Mouse (Mus musculus): ENCODE data around the gene Rimbp2. TPM values are rescaled to one million over a fixed set of nuclear protein-coding genes. Genes with fewer than 3 reads are reported as not detected.

The Rimbp2 gene
- polyA plus RNA-seq, 1 experiment from 2014 or later = 0.17 TPM

- Histone ChIP-seq H3K9me3 (replicated peaks) (no peaks in the 10 kb centered on the region), H3K4me2 (replicated peaks) (no peak overlapping the region), H3K36me3 (no peaks in the 10 kb centered on the region), H3K27me3 (no peaks in the 10 kb centered on the region), H3K9ac (no peak overlapping the region), H3K27ac (replicated peaks) (no peak overlapping the region), H3K4me1 (no peaks in the 10 kb centered on the region), H3K4me3 (replicated peaks) (no peak overlapping the region)
- no peak for ATAC-seq (ENCODE audit: insufficient number of reproducible peaks, low FRiP score, low TSS enrichment, low read depth)
- WGBS = 68% methylated on average over 5 of the region's 5 CpGs
These were observed 69.0 kb downstream of the Rimbp2 start for GRCm38 (mm10) chr5:128884320-128884719.

GRCm38 (mm10) chr5:128879092-128879491 lies 74.2 kb downstream of the Rimbp2 start:
- Histone ChIP-seq H3K4me3 (replicated peaks) (no peak overlapping the region), H3K36me3 (no peaks in the 10 kb centered on the region), H3K27ac (replicated peaks) (no peak overlapping the region), H3K4me1 (no peaks in the 10 kb centered on the region), H3K27me3 (peaks cover 3% of the 10 kb centered on the region; the same call in 1 of the 2 replicates), H3K9ac (no peak overlapping the region), H3K4me2 (replicated peaks) (no peak overlapping the region), H3K9me3 (replicated peaks) (no peaks in the 10 kb centered on the region)
- WGBS = 9% methylated on average over 3 of the region's 3 CpGs
- ATAC-seq (ENCODE audit: insufficient number of reproducible peaks, low FRiP score, low TSS enrichment, low read depth) = no peak

DNA sequence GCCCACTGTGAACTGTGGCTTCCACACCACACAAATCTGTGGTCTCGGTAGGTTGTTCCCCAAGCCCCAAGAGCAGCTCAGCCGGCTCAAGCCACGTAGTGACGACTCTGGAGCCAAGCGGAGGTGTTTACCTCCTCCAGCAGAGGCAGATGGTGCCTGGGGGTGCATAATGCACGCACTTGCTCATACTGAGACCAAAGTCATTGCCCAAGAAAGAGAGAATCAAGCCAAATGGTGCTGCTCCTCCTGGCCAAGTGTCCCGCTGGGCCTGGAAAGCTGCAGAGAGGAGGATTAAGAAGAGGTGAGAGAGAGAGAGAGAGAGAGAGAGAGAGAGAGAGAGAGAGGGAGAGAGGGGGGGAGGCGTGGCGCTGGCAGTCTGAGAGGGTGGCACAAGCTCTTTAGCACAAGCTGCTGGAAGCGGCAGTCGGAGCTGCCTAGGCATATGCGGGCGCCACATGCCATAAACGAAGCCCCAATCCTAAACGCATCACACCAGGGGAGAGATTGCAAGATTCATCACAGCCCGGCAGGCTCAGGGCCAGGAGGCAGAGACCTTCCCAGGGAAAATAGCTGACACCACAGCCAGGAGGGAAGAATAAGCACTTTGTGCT lies 75.8 kb downstream of the Rimbp2 start:
- H3K27me3 ChIP-seq = peaks cover 3% of the 10 kb centered on the region; the same call in 1 of the 2 replicates
- WGBS = 31% methylated on average over 16 of the region's 16 CpGs
- no peaks in the 10 kb centered on the region for H3K9me3 ChIP-seq (replicated peaks)
- no peak for ATAC-seq (ENCODE audit: insufficient number of reproducible peaks, low FRiP score, low TSS enrichment, low read depth)
- no peak overlapping the region for H3K4me2 ChIP-seq (replicated peaks)
- H3K36me3 ChIP-seq = no peaks in the 10 kb centered on the region
- H3K27ac ChIP-seq (replicated peaks) = no peak overlapping the region
- no peaks in the 10 kb centered on the region for H3K4me1 ChIP-seq
- H3K4me3 ChIP-seq (replicated peaks) = no peak overlapping the region
- H3K9ac ChIP-seq = no peak overlapping the region

DNA sequence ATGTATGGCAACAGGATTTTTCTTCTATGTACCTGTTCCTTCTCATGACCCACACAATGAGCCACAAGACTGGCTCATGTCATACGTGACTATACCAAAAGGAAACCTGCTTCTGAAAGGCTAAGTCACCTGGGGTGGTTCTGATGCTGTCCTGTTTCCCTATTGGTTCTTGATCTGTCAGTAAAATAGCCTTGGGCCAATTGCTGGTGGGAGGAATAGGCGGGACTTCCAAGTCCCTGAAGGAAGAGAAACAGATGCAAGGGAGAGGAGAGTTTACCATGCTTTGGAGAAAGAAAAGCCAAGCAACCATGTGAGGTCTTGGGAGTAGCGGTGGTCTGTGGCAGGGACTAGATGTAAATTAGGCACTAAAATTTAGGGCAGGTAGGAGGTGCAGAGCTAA lies 81.6 kb downstream of the Rimbp2 start:
- ATAC-seq (ENCODE audit: insufficient number of reproducible peaks, low FRiP score, low TSS enrichment, low read depth) = no peak
- Histone ChIP-seq H3K9me3 (replicated peaks) (no peaks in the 10 kb centered on the region), H3K9ac (no peak overlapping the region), H3K4me3 (replicated peaks) (no peak overlapping the region), H3K36me3 (no peaks in the 10 kb centered on the region), H3K4me2 (replicated peaks) (no peak overlapping the region), H3K27ac (replicated peaks) (no peak overlapping the region), H3K4me1 (no peaks in the 10 kb centered on the region), H3K27me3 (no peaks in the 10 kb centered on the region)
- 54% methylated on average over 3 of the region's 3 CpGs for whole genome bisulfite sequencing

DNA sequence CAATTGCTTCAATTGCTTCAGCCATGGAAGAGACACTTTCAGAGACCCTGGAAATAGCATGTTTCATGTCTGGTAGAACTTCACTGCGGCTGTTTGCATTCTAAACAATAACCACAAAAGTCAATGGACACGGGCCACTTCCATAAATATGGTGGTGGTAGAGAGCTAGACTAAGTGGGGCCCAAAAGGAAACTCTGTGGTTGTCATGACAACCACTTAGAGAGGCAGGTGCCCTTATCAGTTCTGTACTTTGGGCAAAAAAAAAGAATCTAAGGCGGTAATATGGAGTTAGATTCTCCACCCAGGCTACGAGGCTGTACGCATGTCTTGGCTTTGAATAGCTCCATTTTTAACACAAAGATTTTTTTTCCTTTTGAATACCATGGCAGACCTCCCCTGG lies 86.5 kb downstream of the Rimbp2 start:
- Histone ChIP-seq H3K27me3 (no peaks in the 10 kb centered on the region), H3K36me3 (no peaks in the 10 kb centered on the region), H3K4me1 (no peaks in the 10 kb centered on the region), H3K9ac (no peak overlapping the region), H3K4me2 (replicated peaks) (no peak overlapping the region), H3K9me3 (replicated peaks) (no peaks in the 10 kb centered on the region), H3K4me3 (replicated peaks) (no peak overlapping the region), H3K27ac (replicated peaks) (no peak overlapping the region)
- ATAC-seq (ENCODE audit: insufficient number of reproducible peaks, low FRiP score, low TSS enrichment, low read depth) = no peak
- 84% methylated on average over 5 of the region's 5 CpGs for WGBS

DNA sequence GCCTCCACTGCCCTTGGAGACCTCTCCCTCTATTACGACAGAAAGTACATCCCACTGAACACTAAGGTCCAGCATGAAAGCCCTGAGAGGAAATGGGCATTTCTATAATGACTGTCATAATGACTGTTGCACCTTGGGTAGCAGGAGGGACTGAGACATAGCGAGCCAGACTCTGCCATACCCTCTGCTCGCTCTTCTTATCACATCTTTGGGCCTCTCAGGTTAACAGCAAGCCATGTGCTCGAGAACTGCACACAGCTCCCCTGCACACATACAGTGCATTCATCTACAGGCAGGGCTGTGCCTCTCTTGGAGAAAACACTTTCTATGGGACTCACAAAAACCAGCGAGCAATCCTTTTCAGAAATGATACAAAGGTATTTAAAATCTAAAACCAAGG lies 87.0 kb downstream of the Rimbp2 start:
- Histone ChIP-seq H3K4me3 (replicated peaks) (no peak overlapping the region), H3K27ac (replicated peaks) (no peak overlapping the region), H3K27me3 (no peaks in the 10 kb centered on the region), H3K4me1 (no peaks in the 10 kb centered on the region), H3K9me3 (replicated peaks) (no peaks in the 10 kb centered on the region), H3K9ac (no peak overlapping the region), H3K36me3 (no peaks in the 10 kb centered on the region), H3K4me2 (replicated peaks) (no peak overlapping the region)
- no peak for ATAC-seq (ENCODE audit: insufficient number of reproducible peaks, low FRiP score, low TSS enrichment, low read depth)
- WGBS = 75% methylated on average over 5 of the region's 5 CpGs

- H3K36me3 ChIP-seq = no peaks in the 10 kb centered on the region
- no peak for ATAC-seq (ENCODE audit: insufficient number of reproducible peaks, low FRiP score, low TSS enrichment, low read depth)
- no peaks in the 10 kb centered on the region for H3K9me3 ChIP-seq (replicated peaks)
- H3K27ac ChIP-seq (replicated peaks) = no peak overlapping the region
- no peak overlapping the region for H3K9ac ChIP-seq
- no peaks in the 10 kb centered on the region for H3K4me1 ChIP-seq
- no peak overlapping the region for H3K4me2 ChIP-seq (replicated peaks)
- 45% methylated on average over 6 of the region's 6 CpGs for WGBS
- H3K4me3 ChIP-seq (replicated peaks) = no peak overlapping the region
- no peaks in the 10 kb centered on the region for H3K27me3 ChIP-seq
These were observed 89.8 kb downstream of the Rimbp2 start for GRCm38 (mm10) chr5:128863497-128863896.

DNA sequence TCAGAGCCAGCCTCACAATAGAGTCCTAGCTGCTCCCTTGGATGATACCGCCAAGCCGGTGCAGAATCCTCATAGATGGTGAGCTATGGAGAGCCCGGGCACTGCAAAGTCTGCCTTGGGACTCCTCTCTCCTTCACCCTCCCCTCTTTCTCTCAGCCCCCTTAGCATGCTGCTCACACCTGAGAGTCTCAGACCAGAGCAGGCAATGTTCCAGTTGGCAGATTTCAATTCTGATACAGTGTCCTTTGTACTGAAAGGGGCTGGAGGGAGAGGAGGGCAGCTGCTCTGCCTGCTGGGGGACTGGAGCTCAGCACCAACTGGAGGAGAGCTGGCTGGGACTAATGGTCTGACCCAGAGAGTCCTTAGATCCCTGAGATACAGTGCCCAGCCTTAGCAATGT lies 92.4 kb downstream of the Rimbp2 start:
- no peaks in the 10 kb centered on the region for H3K4me1 ChIP-seq
- ATAC-seq (ENCODE audit: insufficient number of reproducible peaks, low FRiP score, low TSS enrichment, low read depth) = no peak
- H3K27ac ChIP-seq (replicated peaks) = no peak overlapping the region
- H3K9ac ChIP-seq = no peak overlapping the region
- H3K9me3 ChIP-seq (replicated peaks) = no peaks in the 10 kb centered on the region
- H3K27me3 ChIP-seq = no peaks in the 10 kb centered on the region
- 86% methylated on average over 3 of the region's 3 CpGs for whole genome bisulfite sequencing
- no peak overlapping the region for H3K4me3 ChIP-seq (replicated peaks)
- no peaks in the 10 kb centered on the region for H3K36me3 ChIP-seq
- H3K4me2 ChIP-seq (replicated peaks) = no peak overlapping the region

- no peak overlapping the region for H3K9ac ChIP-seq
- no peak overlapping the region for H3K27ac ChIP-seq (replicated peaks)
- H3K4me3 ChIP-seq (replicated peaks) = no peak overlapping the region
- H3K9me3 ChIP-seq (replicated peaks) = no peaks in the 10 kb centered on the region
- H3K4me1 ChIP-seq = no peaks in the 10 kb centered on the region
- WGBS = 42% methylated on average over 6 of the region's 6 CpGs
- no peak for ATAC-seq (ENCODE audit: insufficient number of reproducible peaks, low FRiP score, low TSS enrichment, low read depth)
- H3K36me3 ChIP-seq = no peaks in the 10 kb centered on the region
- no peak overlapping the region for H3K4me2 ChIP-seq (replicated peaks)
- no peaks in the 10 kb centered on the region for H3K27me3 ChIP-seq
These were observed 100.5 kb downstream of the Rimbp2 start for GRCm38 (mm10) chr5:128852791-128853190.

- H3K36me3 ChIP-seq = no peaks in the 10 kb centered on the region
- H3K9ac ChIP-seq = no peak overlapping the region
- 65% methylated on average over 8 of the region's 8 CpGs for WGBS
- H3K4me3 ChIP-seq (replicated peaks) = no peak overlapping the region
- no peaks in the 10 kb centered on the region for H3K27me3 ChIP-seq
- H3K4me1 ChIP-seq = no peaks in the 10 kb centered on the region
- H3K27ac ChIP-seq (replicated peaks) = no peak overlapping the region
- H3K4me2 ChIP-seq (replicated peaks) = no peak overlapping the region
- H3K9me3 ChIP-seq (replicated peaks) = no peaks in the 10 kb centered on the region
- ATAC-seq (ENCODE audit: insufficient number of reproducible peaks, low FRiP score, low TSS enrichment, low read depth) = no peak
These were observed 105.5 kb downstream of the Rimbp2 start for GRCm38 (mm10) chr5:128847806-128848205.

- Histone ChIP-seq H3K4me3 (replicated peaks) (no peak overlapping the region), H3K9ac (no peak overlapping the region), H3K27ac (replicated peaks) (no peak overlapping the region), H3K27me3 (no peaks in the 10 kb centered on the region), H3K36me3 (no peaks in the 10 kb centered on the region), H3K4me2 (replicated peaks) (no peak overlapping the region), H3K9me3 (replicated peaks) (no peaks in the 10 kb centered on the region), H3K4me1 (no peaks in the 10 kb centered on the region)
- no peak for ATAC-seq (ENCODE audit: insufficient number of reproducible peaks, low FRiP score, low TSS enrichment, low read depth)
- WGBS = 76% methylated on average over 12 of the region's 12 CpGs
These were observed 106.7 kb downstream of the Rimbp2 start for GRCm38 (mm10) chr5:128846433-128847040.

DNA sequence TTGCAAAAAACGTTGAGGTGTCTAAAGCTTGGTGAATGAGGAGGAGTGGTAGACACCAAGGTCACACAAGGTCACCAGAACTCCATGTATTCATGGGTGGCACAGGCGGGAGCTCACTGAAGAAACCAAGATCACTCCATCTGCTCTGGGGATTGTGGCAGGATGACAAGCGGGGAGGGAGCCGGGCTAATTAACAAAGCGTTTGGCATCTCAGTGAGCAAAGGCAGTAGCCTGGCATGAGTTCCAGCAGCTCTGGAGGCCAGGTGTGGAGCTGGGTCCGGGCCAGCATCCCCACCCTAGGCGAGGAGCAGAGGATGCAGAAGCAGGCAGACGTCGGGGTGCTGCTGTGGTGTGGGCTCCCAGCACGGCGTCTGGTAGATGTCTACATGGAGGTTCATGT lies 108.3 kb downstream of the Rimbp2 start:
- Histone ChIP-seq H3K36me3 (no peaks in the 10 kb centered on the region), H3K9me3 (replicated peaks) (no peaks in the 10 kb centered on the region), H3K4me1 (no peaks in the 10 kb centered on the region), H3K4me3 (replicated peaks) (no peak overlapping the region), H3K4me2 (replicated peaks) (no peak overlapping the region), H3K27ac (replicated peaks) (no peak overlapping the region), H3K27me3 (no peaks in the 10 kb centered on the region), H3K9ac (no peak overlapping the region)
- no peak for ATAC-seq (ENCODE audit: insufficient number of reproducible peaks, low FRiP score, low TSS enrichment, low read depth)
- 80% methylated on average over 11 of the region's 11 CpGs for WGBS

Data from embryonic facial prominence, embryonic 15.5 days (tissue).